Mouse (Mus musculus) cerebellum, adult 2 months (tissue): ENCODE results near the gene Coro1c.

Experiments used
- CTCF ChIP-seq: fragments of 200-500 bp; IDR thresholded peaks from 2 replicates; pipeline ENCODE4 v1.5.1; 2011; ENCODE audit warnings: low read depth, mild to moderate bottlenecking, control low read depth, low read length, moderate library complexity, borderline replicate concordance; ENCODE audit not compliant: insufficient read depth
- POLR2A ChIP-seq: fragments of 200-500 bp; IDR thresholded peaks from 2 replicates; pipeline ENCODE4 v1.6.1; 2011; ENCODE audit warnings: low read length, control low read depth, borderline replicate concordance; ENCODE audit not compliant: insufficient read depth

DNA sequence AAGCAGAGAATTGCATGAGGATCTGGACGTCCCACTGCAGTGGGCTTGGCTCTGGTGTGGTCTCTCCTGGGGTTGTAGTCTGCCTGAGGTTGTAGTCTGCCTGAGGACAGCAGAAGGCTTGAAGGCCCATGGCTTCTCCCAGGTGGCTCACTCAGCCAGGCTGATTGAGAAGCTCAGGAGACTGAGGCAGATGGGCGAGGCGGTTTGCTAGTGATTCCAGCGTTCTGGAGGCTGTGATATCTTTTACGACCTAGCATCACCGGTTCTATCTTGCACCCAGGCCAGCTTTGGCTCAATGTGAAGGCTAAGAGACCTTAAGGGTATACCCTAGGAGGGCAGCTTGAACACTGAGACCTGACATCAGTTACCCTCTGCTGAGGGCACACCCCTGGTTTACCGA lies 10.5 kb upstream of the Coro1c start:
- TF ChIP-seq CTCF (no peak), POLR2A (no peak)
